Mouse (Mus musculus) liver, postnatal 0 days (tissue): Measurements from ENCODE around the gene Ece1. TPM values are rescaled to one million over a fixed set of nuclear protein-coding genes. Genes with fewer than 3 reads are reported as not detected.

ENCODE experiments used
- ATAC-seq: fragments of 200-750 bp; cut with Nextera tagmentation; 2 replicates; pipeline ENCODE4 v1.8.0; 2017; ENCODE audit warnings: mild to moderate bottlenecking, moderate library complexity
- DNase-seq: peaks from one replicate; pipeline ENCODE4 v3.0.0-alpha.2; 2016
- H3K27ac ChIP-seq: fragments of 300-500 bp; sonication (generic); 2 replicates; pipeline ENCODE4 v1.5.1; 2014; ENCODE audit warnings: antibody characterized with exemption, moderate library complexity, mild to moderate bottlenecking, low read depth
- H3K27me3 ChIP-seq: fragments of 300-500 bp; sonication (generic); 2 replicates; pipeline ENCODE4 v1.6.1; 2014; ENCODE audit warnings: low read length, control low read depth, mixed read lengths; ENCODE audit not compliant: insufficient read depth
- H3K36me3 ChIP-seq: fragments of 300-500 bp; sonication (generic); replicated peaks from 2 replicates; pipeline ENCODE4 v1.6.1; 2014; ENCODE audit warnings: mild to moderate bottlenecking, control low read depth, low read length, moderate library complexity, mixed read lengths; ENCODE audit not compliant: insufficient read depth
- H3K4me1 ChIP-seq: fragments of 300-500 bp; sonication (generic); 2 replicates; pipeline ENCODE4 v1.6.1; 2014; ENCODE audit warnings: antibody characterized with exemption, mild to moderate bottlenecking, control low read depth; ENCODE audit not compliant: insufficient read depth
- H3K4me2 ChIP-seq: fragments of 300-500 bp; sonication (generic); 2 replicates; pipeline ENCODE4 v1.6.1; 2014; ENCODE audit warnings: low read depth, mild to moderate bottlenecking, low read length, moderate library complexity, mixed read lengths
- H3K4me3 ChIP-seq: fragments of 300-500 bp; sonication (generic); 2 replicates; pipeline ENCODE4 v1.5.1; 2014; ENCODE audit warnings: low read depth, low read length
- H3K9ac ChIP-seq: fragments of 300-500 bp; sonication (generic); replicated peaks from 2 replicates; pipeline ENCODE4 v1.6.1; 2014; ENCODE audit warnings: mild to moderate bottlenecking, moderate library complexity
- H3K9me3 ChIP-seq: fragments of 300-500 bp; sonication (generic); 2 replicates; pipeline ENCODE4 v1.6.1; 2016; ENCODE audit warnings: mild to moderate bottlenecking, control low read depth, low read length, mixed read lengths
- CTCF ChIP-seq: sonication (generic); IDR thresholded peaks from 2 replicates; pipeline ENCODE4 v1.5.1; 2016; ENCODE audit warnings: antibody characterized with exemption, low read depth
- EP300 ChIP-seq: IDR thresholded peaks from 2 replicates; pipeline ENCODE4 v1.6.1; 2016; ENCODE audit warnings: antibody characterized with exemption, low read depth, mild to moderate bottlenecking
- WGBS: fragments of 180-500 bp; shearing (Covaris S2); extraction: QIAGEN DNeasy Blood & Tissue Kit; methylation state at CpG from one replicate; pipeline ENCODE4 v1.1.7; 2014; ENCODE audit not compliant: insufficient replicate concordance; 5-methylcytosine and 5-hydroxymethylcytosine counted together
- polyA plus RNA-seq: library from polyadenylated mRNA; unstranded; fragments of >200 nt; fragmentation: Nextera tagmentation; extraction: Ambion mirVana; gene quantifications from 2 replicates; pipeline ENCODE4 v1.2.1, GENCODE M21; 2015

Gene Ece1
- polyA plus RNA-seq, 1 experiment from 2014 or later: 35.7 TPM

GRCm38 (mm10) chr4:137911657-137912056 is 49.6 kb downstream of the Ece1 start:
- no peak for DNase-seq
- no peaks in the 10 kb centered on the region for H3K36me3 ChIP-seq
- H3K9me3 ChIP-seq: no peaks in the 10 kb centered on the region
- H3K27ac ChIP-seq: no peak overlapping the region
- peaks cover 12% of the 10 kb centered on the region for H3K4me1 ChIP-seq
- no peak overlapping the region for H3K9ac ChIP-seq
- WGBS: 81% methylated on average over 8 of the region's 8 CpGs
- no peak for ATAC-seq
- no peak for TF ChIP-seq CTCF
- no peak for TF ChIP-seq EP300
- no peaks in the 10 kb centered on the region for H3K27me3 ChIP-seq
- H3K4me2 ChIP-seq: no peak overlapping the region
- no peak overlapping the region for H3K4me3 ChIP-seq

DNA sequence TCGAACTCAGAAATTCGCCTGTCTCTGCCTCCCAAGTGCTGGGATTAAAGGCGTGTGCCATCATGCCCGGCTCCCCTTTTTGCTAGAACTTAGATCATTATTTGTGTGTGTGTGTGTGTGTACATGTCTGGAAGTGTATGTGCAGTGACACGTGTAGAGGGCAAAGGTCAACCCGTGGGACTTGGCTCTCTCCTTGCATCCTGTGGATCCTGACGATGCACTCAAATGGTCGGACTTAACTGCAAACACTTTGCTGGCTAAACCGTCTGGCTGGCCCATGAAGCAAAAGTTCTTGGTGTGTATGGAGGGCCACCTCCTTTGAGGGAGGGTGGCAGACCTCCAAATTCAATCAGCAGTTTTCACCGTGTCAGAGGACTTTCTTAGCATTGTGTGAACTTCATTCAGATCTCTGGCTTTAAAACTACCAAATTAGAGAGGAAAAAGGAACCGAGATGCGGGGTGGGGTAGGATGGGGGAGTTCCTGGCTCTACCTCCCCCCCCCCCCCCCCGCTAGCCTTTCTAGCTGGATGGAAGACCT is 50.8 kb downstream of the Ece1 start:
- DNase-seq (no peak), ATAC-seq (no peak)
- Histone ChIP-seq H3K4me1 (peaks cover 12% of the 10 kb centered on the region), H3K4me3 (0 out of 2 replicates have a peak overlapping the region, but pooled peaks have one; percentile 43), H3K9ac (0 out of 2 replicates have a peak overlapping the region, but pooled peaks have one; percentile 46), H3K36me3 (no peaks in the 10 kb centered on the region), H3K4me2 (peak overlapping the region; percentile 72), H3K9me3 (no peaks in the 10 kb centered on the region), H3K27me3 (no peaks in the 10 kb centered on the region), H3K27ac (0 out of 2 replicates have a peak overlapping the region, but pooled peaks have one; percentile 18)
- 46% methylated on average over 13 of the region's 13 CpGs for WGBS
- TF ChIP-seq EP300 (no peak), CTCF (no peak)

DNA sequence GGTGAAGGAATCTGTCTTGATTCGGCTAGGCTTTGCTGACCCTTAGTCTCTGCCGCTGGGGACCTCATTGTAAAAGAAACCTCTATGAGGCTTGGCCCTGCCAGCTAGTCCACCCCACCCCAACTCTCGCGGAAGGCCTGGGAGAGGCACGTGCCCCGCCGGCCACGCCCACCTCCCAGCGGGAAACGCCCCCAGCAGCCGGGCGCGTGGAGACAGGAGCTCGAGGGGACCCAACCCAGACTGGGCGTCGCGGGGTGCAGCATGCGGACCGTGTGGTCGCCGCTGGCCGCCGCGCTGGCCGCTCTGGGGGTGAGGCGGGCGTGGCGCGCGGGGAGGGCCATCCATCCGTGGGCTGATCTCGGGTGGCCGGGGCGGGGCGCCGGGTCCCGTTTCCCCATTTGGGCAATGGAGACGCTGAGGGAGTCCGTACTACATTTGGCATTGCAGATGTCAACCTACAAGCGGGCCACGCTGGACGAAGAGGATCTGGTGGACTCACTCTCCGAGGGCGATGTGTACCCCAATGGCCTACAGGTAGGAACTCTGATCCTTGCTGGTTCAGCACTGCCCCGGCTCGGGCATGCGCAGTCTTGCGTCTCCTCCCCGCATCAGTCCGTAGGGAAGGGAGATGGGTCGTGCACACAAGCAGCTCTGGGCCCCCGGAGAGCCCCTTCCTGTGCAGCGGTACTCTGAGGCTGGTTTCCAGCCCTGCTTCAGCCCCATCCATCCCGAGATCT is 51.5 kb downstream of the Ece1 start:
- Histone ChIP-seq H3K27ac (0 out of 2 replicates have a peak overlapping the region, but pooled peaks have one; percentile 18), H3K27me3 (no peaks in the 10 kb centered on the region), H3K4me1 (peaks cover 12% of the 10 kb centered on the region), H3K36me3 (no peaks in the 10 kb centered on the region), H3K4me3 (peak overlapping the region; percentile 43), H3K9ac (0 out of 2 replicates have a peak overlapping the region, but pooled peaks have one; percentile 46), H3K4me2 (peak overlapping the region; percentile 72), H3K9me3 (no peaks in the 10 kb centered on the region)
- ATAC-seq: peak; percentile 84
- WGBS: 4% methylated on average over 52 of the region's 54 CpGs
- no peak for TF ChIP-seq EP300
- no peak for TF ChIP-seq CTCF
- DNase-seq: peak; percentile 83

DNA sequence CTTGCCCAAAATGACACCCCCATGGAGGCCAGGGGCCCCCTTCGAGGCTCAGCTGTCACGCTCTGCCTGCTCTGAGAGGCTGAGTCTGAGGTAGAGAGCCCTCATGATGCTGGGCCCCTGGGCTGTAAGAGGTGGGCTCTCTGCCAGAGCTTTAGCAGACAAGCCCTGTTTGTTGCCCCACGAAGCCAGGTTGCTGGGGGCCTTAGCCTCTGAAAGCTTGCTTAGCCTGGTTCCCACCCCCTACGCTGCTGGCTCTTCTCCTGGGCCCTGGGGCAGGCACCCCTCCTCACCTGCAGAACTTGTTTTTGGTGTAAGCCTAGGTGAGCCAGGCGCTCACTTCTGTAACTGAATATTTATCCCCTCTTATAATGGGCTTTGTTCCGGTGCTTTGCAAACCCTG is 55.6 kb downstream of the Ece1 start:
- no peaks in the 10 kb centered on the region for H3K9me3 ChIP-seq
- H3K27me3 ChIP-seq: no peaks in the 10 kb centered on the region
- peaks cover 12% of the 10 kb centered on the region for H3K4me1 ChIP-seq
- H3K27ac ChIP-seq: no peak overlapping the region
- no peak for DNase-seq
- 77% methylated on average over 6 of the region's 6 CpGs for WGBS
- no peak overlapping the region for H3K4me2 ChIP-seq
- TF ChIP-seq CTCF (no peak), EP300 (no peak)
- H3K9ac ChIP-seq: no peak overlapping the region; the same call in 1 of the 2 replicates
- no peak overlapping the region for H3K4me3 ChIP-seq
- no peak for ATAC-seq
- peaks cover 6% of the 10 kb centered on the region; the same call in 1 of the 2 replicates for H3K36me3 ChIP-seq

GRCm38 (mm10) chr4:137918559-137918958 is 56.5 kb downstream of the Ece1 start:
- no peak for ATAC-seq
- no peaks in the 10 kb centered on the region for H3K27me3 ChIP-seq
- no peak for DNase-seq
- no peak overlapping the region for H3K4me2 ChIP-seq
- TF ChIP-seq EP300 (no peak), CTCF (no peak)
- H3K36me3 ChIP-seq: peaks cover 9% of the 10 kb centered on the region; the same call in 1 of the 2 replicates
- H3K4me3 ChIP-seq: no peak overlapping the region
- H3K9ac ChIP-seq: no peak overlapping the region
- H3K4me1 ChIP-seq: peaks cover 3% of the 10 kb centered on the region
- H3K9me3 ChIP-seq: no peaks in the 10 kb centered on the region
- H3K27ac ChIP-seq: no peak overlapping the region
- 81% methylated on average over 9 of the region's 9 CpGs for WGBS

DNA sequence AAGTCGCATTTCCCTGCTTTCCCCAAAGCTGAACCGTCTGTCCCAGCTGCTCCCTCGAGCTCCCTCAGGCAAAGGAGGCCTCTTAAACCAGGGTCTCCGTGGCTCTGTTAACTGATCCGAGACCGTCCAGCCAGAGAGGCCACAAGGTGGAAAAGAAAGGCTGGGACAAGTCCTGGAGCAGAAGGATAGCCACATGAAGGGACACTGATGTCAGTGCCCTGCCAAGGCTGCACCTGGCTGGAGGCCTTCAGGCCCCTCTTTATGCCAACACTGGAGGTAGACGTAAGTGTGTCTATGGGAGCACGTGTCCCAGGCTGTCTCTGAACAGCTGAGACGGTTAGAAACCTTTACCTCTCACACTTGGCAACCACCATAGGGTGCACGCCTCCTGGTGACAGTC is 57.1 kb downstream of the Ece1 start:
- TF ChIP-seq EP300 (no peak), CTCF (no peak)
- Histone ChIP-seq H3K9ac (no peak overlapping the region), H3K4me1 (no peaks in the 10 kb centered on the region; the same call in none of the 2 replicates), H3K27ac (no peak overlapping the region), H3K36me3 (peaks cover 9% of the 10 kb centered on the region; the same call in 1 of the 2 replicates), H3K27me3 (no peaks in the 10 kb centered on the region), H3K4me2 (no peak overlapping the region), H3K4me3 (no peak overlapping the region), H3K9me3 (no peaks in the 10 kb centered on the region)
- DNase-seq: no peak
- ATAC-seq: no peak
- 71% methylated on average over 10 of the region's 10 CpGs for WGBS
